Mouse (Mus musculus) bone marrow, adult 2 months (tissue): Measurements from ENCODE around the gene Emc7.
"Not testable (repeated sequence)": the region's sequence is repeated elsewhere in the genome, so short reads cannot be mapped to it uniquely, and the experiment has no call there.

Experiments
- CTCF ChIP-seq: fragments of 200-500 bp; IDR thresholded peaks from 2 replicates; pipeline ENCODE4 v1.5.1; 2011; ENCODE audit warnings: low read length, control low read depth; ENCODE audit not compliant: control insufficient read depth, insufficient read depth
- POLR2A ChIP-seq: fragments of 200-500 bp; IDR thresholded peaks from 2 replicates; pipeline ENCODE4 v1.6.1; 2011; ENCODE audit warnings: low read depth, mild to moderate bottlenecking, control low read depth, low read length, borderline replicate concordance; ENCODE audit not compliant: control insufficient read depth

GRCm38 (mm10) chr2:112428534-112428933, 26.3 kb upstream of the Emc7 start:
- not testable (repeated sequence) for TF ChIP-seq CTCF, POLR2A
